Mouse (Mus musculus) C2C12 (cell line): ENCODE data around the gene Gm21972. TPM values are rescaled to one million over a fixed set of nuclear protein-coding genes. Genes with fewer than 3 reads are reported as not detected.

ENCODE experiments used
- H3K27me3 ChIP-seq: one replicate; pipeline ENCODE4 v1.6.1; 2011; ENCODE audit not compliant: control insufficient read depth, insufficient read depth, insufficient read length
- H3K36me3 ChIP-seq: one replicate; pipeline ENCODE4 v1.6.1; 2011; ENCODE audit not compliant: control insufficient read depth, insufficient read depth
- H3K4me3 ChIP-seq: one replicate; pipeline ENCODE4 v1.5.1; 2011; ENCODE audit warnings: mild to moderate bottlenecking, control low read depth; ENCODE audit not compliant: poor library complexity, insufficient read depth, severe bottlenecking
- H3K79me2 ChIP-seq: one replicate; pipeline ENCODE4 v1.6.1; 2011; ENCODE audit not compliant: control insufficient read depth, insufficient read depth
- H3K79me3 ChIP-seq: one replicate; pipeline ENCODE4 v1.6.1; 2011; ENCODE audit warnings: low read depth, control low read depth
- H3ac ChIP-seq: one replicate; pipeline ENCODE3; 2011; ENCODE audit warnings: low read depth; ENCODE audit not compliant: control insufficient read depth, insufficient read length
- CEBPB ChIP-seq: IDR thresholded peaks from one replicate; pipeline ENCODE4 v1.6.1; 2011; ENCODE audit warnings: low read depth, mild to moderate bottlenecking, control low read depth, moderate library complexity
- CTCF ChIP-seq: IDR thresholded peaks from one replicate; pipeline ENCODE4 v1.5.1; 2011; ENCODE audit not compliant: control insufficient read depth, insufficient read depth, insufficient read length
- FOSL1 ChIP-seq: IDR thresholded peaks from one replicate; pipeline ENCODE4 v1.8.0; 2011; ENCODE audit warnings: mild to moderate bottlenecking, low read length; ENCODE audit not compliant: poor library complexity, insufficient read depth, severe bottlenecking
- MAX ChIP-seq: IDR thresholded peaks from one replicate; pipeline ENCODE4 v1.6.1; 2011; ENCODE audit warnings: mild to moderate bottlenecking, control low read depth
- MYOD1 ChIP-seq: IDR thresholded peaks from one replicate; pipeline ENCODE4 v1.6.1; 2011; ENCODE audit warnings: low read depth; ENCODE audit not compliant: control insufficient read depth, insufficient read length
- MYOG ChIP-seq: IDR thresholded peaks from one replicate; pipeline ENCODE4 v1.6.1; 2011; ENCODE audit not compliant: control insufficient read depth, insufficient read length; ENCODE audit errors: extremely low read depth
- USF1 ChIP-seq: IDR thresholded peaks from one replicate; pipeline ENCODE4 v1.6.1; 2011; ENCODE audit warnings: low read depth, mild to moderate bottlenecking, control low read depth, moderate library complexity
- polyA plus RNA-seq: library from polyadenylated mRNA; unstranded; fragments of >200 nt; fragmentation: generic; extraction: Trizol; gene quantifications from one replicate; pipeline ENCODE4 v1.2.1, GENCODE M21; 2012; ENCODE audit warnings: missing spikeins

The Gm21972 gene
- polyA plus RNA-seq, 1 experiment = 1.9 TPM

- TF ChIP-seq FOSL1 (no peak), CTCF (no peak), MYOD1 (no peak), MAX (no peak), MYOG (no peak), CEBPB (no peak), USF1 (no peak)
- Histone ChIP-seq H3K4me3 (no peak overlapping the region), H3K36me3 (no peaks in the 10 kb centered on the region)
These were observed 65.6 kb downstream of the Gm21972 start for GRCm38 (mm10) chr1:86199026-86199425.

GRCm38 (mm10) chr1:86201312-86201711 lies 67.9 kb downstream of the Gm21972 start:
- TF ChIP-seq MYOD1 = no peak
- TF ChIP-seq FOSL1 = no peak
- TF ChIP-seq MYOG = no peak
- no peak for TF ChIP-seq CTCF
- no peak for TF ChIP-seq CEBPB
- no peak for TF ChIP-seq USF1
- TF ChIP-seq MAX = no peak
- Histone ChIP-seq H3K36me3 (no peaks in the 10 kb centered on the region), H3K4me3 (no peak overlapping the region), H3K27me3 (no peaks in the 10 kb centered on the region), H3K79me2 (no peaks in the 10 kb centered on the region), H3K79me3 (no peaks in the 10 kb centered on the region), H3ac (no peak overlapping the region)

More at GRCm38 (mm10) chr1:86199026-86199425, 65.6 kb downstream of the Gm21972 start:
- Histone ChIP-seq H3K79me2 (no peaks in the 10 kb centered on the region), H3K79me3 (no peaks in the 10 kb centered on the region), H3K27me3 (no peaks in the 10 kb centered on the region), H3ac (no peak overlapping the region)

- no peaks in the 10 kb centered on the region for H3K79me3 ChIP-seq
- no peak overlapping the region for H3ac ChIP-seq
- TF ChIP-seq MYOD1 = no peak
- no peak for TF ChIP-seq MAX
- TF ChIP-seq MYOG = no peak
- TF ChIP-seq CTCF = no peak
- TF ChIP-seq CEBPB = no peak
- TF ChIP-seq USF1 = no peak
- TF ChIP-seq FOSL1 = no peak
- H3K4me3 ChIP-seq = no peak overlapping the region
- H3K79me2 ChIP-seq = no peaks in the 10 kb centered on the region
- H3K27me3 ChIP-seq = no peaks in the 10 kb centered on the region
- H3K36me3 ChIP-seq = no peaks in the 10 kb centered on the region
These were observed 69.3 kb downstream of the Gm21972 start for GRCm38 (mm10) chr1:86202617-86203219.

- no peak overlapping the region for H3K4me3 ChIP-seq
- H3K79me2 ChIP-seq = no peaks in the 10 kb centered on the region
- H3K27me3 ChIP-seq = no peaks in the 10 kb centered on the region
- no peak overlapping the region for H3ac ChIP-seq
- no peaks in the 10 kb centered on the region for H3K79me3 ChIP-seq
- peaks cover 11% of the 10 kb centered on the region for H3K36me3 ChIP-seq
- TF ChIP-seq MAX = no peak
- no peak for TF ChIP-seq CEBPB
- no peak for TF ChIP-seq CTCF
- no peak for TF ChIP-seq MYOG
- no peak for TF ChIP-seq MYOD1
- TF ChIP-seq FOSL1 = no peak
- no peak for TF ChIP-seq USF1
These were observed 77.2 kb downstream of the Gm21972 start for GRCm38 (mm10) chr1:86210676-86211075.

- H3K36me3 ChIP-seq = peaks cover 11% of the 10 kb centered on the region
- no peaks in the 10 kb centered on the region for H3K27me3 ChIP-seq
These were observed 78.1 kb downstream of the Gm21972 start for GRCm38 (mm10) chr1:86211498-86211897.

More at GRCm38 (mm10) chr1:86211498-86211897, 78.1 kb downstream of the Gm21972 start:
- TF ChIP-seq CEBPB (no peak), MAX (no peak), FOSL1 (no peak), MYOD1 (no peak), USF1 (no peak), CTCF (no peak), MYOG (no peak)
- H3ac ChIP-seq = no peak overlapping the region
- H3K79me3 ChIP-seq = no peaks in the 10 kb centered on the region
- H3K4me3 ChIP-seq = no peak overlapping the region
- no peaks in the 10 kb centered on the region for H3K79me2 ChIP-seq

Other genes with a start within 250 kb of the Gm21972 start
- 60.7 TPM for gene Itm2c, start 239.4 kb upstream of the Gm21972 start, polyA plus RNA-seq
- gene 4933407L21Rik, start 205.2 kb upstream of the Gm21972 start, polyA plus RNA-seq = not detected
- gene Gpr55, start 172.6 kb upstream of the Gm21972 start, polyA plus RNA-seq = not detected
- not detected for gene Spata3, start 116.8 kb upstream of the Gm21972 start, polyA plus RNA-seq
- not detected for gene 2810459M11Rik, start 87.8 kb upstream of the Gm21972 start, polyA plus RNA-seq
- 88.9 TPM for gene Psmd1, start 69.2 kb upstream of the Gm21972 start, polyA plus RNA-seq
- 0.14 TPM for gene Htr2b, start 21.7 kb upstream of the Gm21972 start, polyA plus RNA-seq
- gene Armc9, start 21.1 kb downstream of the Gm21972 start, polyA plus RNA-seq = 5.6 TPM
- gene B3gnt7, start 169.2 kb downstream of the Gm21972 start, polyA plus RNA-seq = not detected
- 286 TPM for gene Ncl, start 225.8 kb downstream of the Gm21972 start, polyA plus RNA-seq